In genomic region chr1:131846255-131846654, GRCm38 (mm10) we compare ENCODE assay signal across 8 mouse cellular contexts. TPM values are rescaled to one million over a fixed set of nuclear protein-coding genes. Genes with fewer than 3 reads are reported as not detected.
A peak's percentile ranks its signal among the peaks of the same experiment; 100 is the strongest.
DNase-seq lines count a peak whose midpoint lies in the region; ATAC-seq lines count a peak whose summit lies in the region.

No protein-coding gene starts in this region.

- DNase-seq in layer of hippocampus, adult 11-12 months (ENCODE audit: low spot score) = peak; percentile 66
- DNase-seq in layer of hippocampus, adult 9-10 months (ENCODE audit: low spot score) = no peak
- peak; percentile 68 for DNase-seq in NIH3T3 (ENCODE audit: low read depth)
- peak; percentile 21 for DNase-seq in heart, postnatal 25 days (ENCODE audit: low spot score)
- DNase-seq in left cerebral cortex, postnatal 4 days = peak; percentile 73
- DNase-seq in ovary, postnatal 36 days (ENCODE audit: low spot score) = peak; percentile 63

- intact Hi-C loops in heart, postnatal 25 days (cut with DNase I) = loop anchor here (2.0 to 5.0 kb wide), 3 partner anchors 81 to 234 kb away; no protein-coding TSS in a partner anchor
- intact Hi-C loops in left cerebral cortex, postnatal 4 days (cut with DNase I) = no loop called here

- ATAC-seq in common myeloid progenitor, adult 5-6 weeks (replicated peaks; ENCODE audit: low read depth, poor library complexity, severe bottlenecking) = 0 out of 2 replicates have a peak, but pooled peaks have one; percentile 47
- no peak for ATAC-seq in activated CD4-positive, CD25-positive, alpha-beta regulatory T cell, adult 4 months

RNA-seq across cellular contexts. Expression of gene Slc41a1, which starts 19.0 kb away (rescaled TPM):
- 6.7 and 7.8 TPM in 2 replicates for total RNA-seq in common myeloid progenitor, adult 5-6 weeks (2017)
- total RNA-seq in heart, postnatal 25 days (2021) = 10 to 100 TPM; 52.4 to 61.4 TPM
- total RNA-seq in left cerebral cortex, postnatal 4 days (2021) = 10 to 100 TPM; 32.8 to 35.8 TPM
- 10 to 100 TPM; 15.0 to 17.9 TPM for polyA plus RNA-seq in activated CD4-positive, CD25-positive, alpha-beta regulatory T cell, adult 4 months (2017; shearing (Covaris generic))

RNA-seq across cellular contexts. Expression of gene Rab29, which starts 20.8 kb away (rescaled TPM):
- total RNA-seq in common myeloid progenitor, adult 5-6 weeks (2017) = 20.0 and 27.5 TPM in 2 replicates
- 10 to 100 TPM; 11.8 to 12.8 TPM for total RNA-seq in heart, postnatal 25 days (2021)
- 1 to 10 TPM; 6.8 to 7.5 TPM for total RNA-seq in left cerebral cortex, postnatal 4 days (2021)
- 10 to 100 TPM; 45.6 to 48.2 TPM for polyA plus RNA-seq in activated CD4-positive, CD25-positive, alpha-beta regulatory T cell, adult 4 months (2017; shearing (Covaris generic))

RNA-seq across cellular contexts. Expression of gene Pm20d1, which starts 49.1 kb away (rescaled TPM):
- not detected in 2 replicates for total RNA-seq in common myeloid progenitor, adult 5-6 weeks (2017)
- total RNA-seq in heart, postnatal 25 days (2021) = 1 to 10 TPM; 3.1 to 5.1 TPM
- under 1 TPM; 0.34 to 0.56 TPM for total RNA-seq in left cerebral cortex, postnatal 4 days (2021)
- polyA plus RNA-seq in activated CD4-positive, CD25-positive, alpha-beta regulatory T cell, adult 4 months (2017; shearing (Covaris generic)) = not detected
